Mouse (Mus musculus): ENCODE data around the gene Lrrc28. TPM values are rescaled to one million over a fixed set of nuclear protein-coding genes. Genes with fewer than 3 reads are reported as not detected.
"Not testable (repeated sequence)": the region's sequence is repeated elsewhere in the genome, so short reads cannot be mapped to it uniquely, and the experiment has no call there.

Gene Lrrc28
- polyA plus RNA-seq, 1 experiment from 2014 or later, result 28.5 TPM

GRCm38 (mm10) chr7:67521731-67522130 lies 123.3 kb downstream of the Lrrc28 start:
- not testable (repeated sequence) for H3K36me3 ChIP-seq (replicated peaks); H3K9me3 ChIP-seq; H3K4me1 ChIP-seq; H3K9ac ChIP-seq; H3K27me3 ChIP-seq (replicated peaks); H3K4me3 ChIP-seq; H3K27ac ChIP-seq; H3K4me2 ChIP-seq; ATAC-seq (replicated peaks)
- WGBS, result 93% methylated on average over 5 of the region's 5 CpGs

GRCm38 (mm10) chr7:67520959-67521358 lies 124.1 kb downstream of the Lrrc28 start:
- H3K27me3 ChIP-seq (replicated peaks), result no peaks in the 10 kb centered on the region
- H3K4me3 ChIP-seq, result no peak overlapping the region
- no peak overlapping the region for H3K4me2 ChIP-seq
- no peak for ATAC-seq (replicated peaks)
- no peak overlapping the region for H3K9ac ChIP-seq
- H3K36me3 ChIP-seq (replicated peaks), result no peaks in the 10 kb centered on the region
- 80% methylated on average over 4 of the region's 4 CpGs for WGBS
- H3K27ac ChIP-seq, result no peak overlapping the region
- 0 out of 2 replicates have a peak, but pooled peaks cover 3% of the 10 kb centered on the region for H3K4me1 ChIP-seq
- H3K9me3 ChIP-seq, result no peaks in the 10 kb centered on the region

- Histone ChIP-seq H3K4me1 (0 out of 2 replicates have a peak, but pooled peaks cover 3% of the 10 kb centered on the region), H3K27me3 (replicated peaks) (no peaks in the 10 kb centered on the region), H3K4me2 (no peak overlapping the region), H3K4me3 (no peak overlapping the region), H3K9ac (no peak overlapping the region), H3K36me3 (replicated peaks) (no peaks in the 10 kb centered on the region), H3K27ac (no peak overlapping the region), H3K9me3 (no peaks in the 10 kb centered on the region)
- WGBS, result 91% methylated on average over 10 of the region's 10 CpGs
- ATAC-seq (replicated peaks), result no peak
These were observed 125.1 kb downstream of the Lrrc28 start for GRCm38 (mm10) chr7:67520001-67520400.

GRCm38 (mm10) chr7:67515621-67516020 lies 129.4 kb downstream of the Lrrc28 start:
- Histone ChIP-seq H3K9me3 (no peaks in the 10 kb centered on the region), H3K27me3 (replicated peaks) (no peaks in the 10 kb centered on the region), H3K27ac (no peak overlapping the region), H3K36me3 (replicated peaks) (no peaks in the 10 kb centered on the region), H3K4me3 (no peak overlapping the region), H3K9ac (no peak overlapping the region), H3K4me2 (no peak overlapping the region), H3K4me1 (no peaks in the 10 kb centered on the region)
- WGBS, result 87% methylated on average over 9 of the region's 9 CpGs
- ATAC-seq (replicated peaks), result no peak

GRCm38 (mm10) chr7:67514893-67515292 lies 130.2 kb downstream of the Lrrc28 start:
- H3K4me3 ChIP-seq, result no peak overlapping the region

GRCm38 (mm10) chr7:67514380-67514779 lies 130.7 kb downstream of the Lrrc28 start:
- no peaks in the 10 kb centered on the region for H3K9me3 ChIP-seq
- no peak overlapping the region for H3K9ac ChIP-seq
- H3K27me3 ChIP-seq (replicated peaks), result no peaks in the 10 kb centered on the region
- H3K36me3 ChIP-seq (replicated peaks), result no peaks in the 10 kb centered on the region
- H3K4me3 ChIP-seq, result no peak overlapping the region
- H3K27ac ChIP-seq, result no peak overlapping the region
- no peak overlapping the region for H3K4me2 ChIP-seq
- ATAC-seq (replicated peaks), result no peak
- 78% methylated on average over 4 of the region's 4 CpGs for WGBS
- no peaks in the 10 kb centered on the region for H3K4me1 ChIP-seq

More at GRCm38 (mm10) chr7:67514893-67515292, 130.2 kb downstream of the Lrrc28 start:
- no peaks in the 10 kb centered on the region for H3K36me3 ChIP-seq (replicated peaks)
- H3K27me3 ChIP-seq (replicated peaks), result no peaks in the 10 kb centered on the region
- H3K9me3 ChIP-seq, result no peaks in the 10 kb centered on the region
- H3K4me1 ChIP-seq, result no peaks in the 10 kb centered on the region
- no peak for ATAC-seq (replicated peaks)
- WGBS, result 56% methylated on average over 10 of the region's 10 CpGs
- H3K9ac ChIP-seq, result no peak overlapping the region
- no peak overlapping the region for H3K4me2 ChIP-seq
- H3K27ac ChIP-seq, result no peak overlapping the region

- WGBS, result 58% methylated on average over 4 of the region's 4 CpGs
- no peaks in the 10 kb centered on the region for H3K4me1 ChIP-seq
- no peak overlapping the region for H3K27ac ChIP-seq
- no peak overlapping the region for H3K4me3 ChIP-seq
- H3K9me3 ChIP-seq, result no peaks in the 10 kb centered on the region
- H3K4me2 ChIP-seq, result no peak overlapping the region
- no peak for ATAC-seq (replicated peaks)
- H3K9ac ChIP-seq, result no peak overlapping the region
- no peaks in the 10 kb centered on the region for H3K27me3 ChIP-seq (replicated peaks)
- H3K36me3 ChIP-seq (replicated peaks), result no peaks in the 10 kb centered on the region
These were observed 131.4 kb downstream of the Lrrc28 start for GRCm38 (mm10) chr7:67513656-67514055.

GRCm38 (mm10) chr7:67511606-67512005 lies 133.5 kb downstream of the Lrrc28 start:
- Histone ChIP-seq H3K27me3 (replicated peaks) (no peaks in the 10 kb centered on the region), H3K36me3 (replicated peaks) (no peaks in the 10 kb centered on the region), H3K4me2 (no peak overlapping the region), H3K27ac (no peak overlapping the region), H3K9ac (no peak overlapping the region), H3K4me3 (no peak overlapping the region), H3K9me3 (no peaks in the 10 kb centered on the region), H3K4me1 (no peaks in the 10 kb centered on the region)
- 68% methylated on average over 7 of the region's 7 CpGs for WGBS
- ATAC-seq (replicated peaks), result no peak

- Histone ChIP-seq H3K4me2 (no peak overlapping the region), H3K36me3 (replicated peaks) (no peaks in the 10 kb centered on the region), H3K4me3 (no peak overlapping the region), H3K9ac (no peak overlapping the region), H3K9me3 (no peaks in the 10 kb centered on the region), H3K27me3 (replicated peaks) (no peaks in the 10 kb centered on the region), H3K27ac (peak overlapping the region; percentile 72), H3K4me1 (peaks cover 7% of the 10 kb centered on the region; the same call in 1 of the 2 replicates)
- peak; percentile 69; the same call in 1 of the 2 replicates for ATAC-seq (replicated peaks)
- 43% methylated on average over 7 of the region's 7 CpGs for WGBS
These were observed 141.6 kb downstream of the Lrrc28 start for GRCm38 (mm10) chr7:67503281-67504010.

- Histone ChIP-seq H3K27ac (peak overlapping the region; percentile 72), H3K4me1 (peaks cover 7% of the 10 kb centered on the region; the same call in 1 of the 2 replicates), H3K9ac (no peak overlapping the region), H3K4me3 (no peak overlapping the region), H3K9me3 (no peaks in the 10 kb centered on the region), H3K4me2 (no peak overlapping the region), H3K36me3 (replicated peaks) (no peaks in the 10 kb centered on the region), H3K27me3 (replicated peaks) (no peaks in the 10 kb centered on the region)
- ATAC-seq (replicated peaks), result no peak
- 78% methylated on average over 4 of the region's 4 CpGs for WGBS
These were observed 142.4 kb downstream of the Lrrc28 start for GRCm38 (mm10) chr7:67502631-67503030.

GRCm38 (mm10) chr7:67500878-67501277 lies 144.2 kb downstream of the Lrrc28 start:
- Histone ChIP-seq H3K9ac (no peak overlapping the region), H3K4me2 (no peak overlapping the region), H3K9me3 (no peaks in the 10 kb centered on the region), H3K4me1 (peaks cover 7% of the 10 kb centered on the region; the same call in 1 of the 2 replicates), H3K36me3 (replicated peaks) (no peaks in the 10 kb centered on the region), H3K27ac (no peak overlapping the region), H3K27me3 (replicated peaks) (no peaks in the 10 kb centered on the region), H3K4me3 (no peak overlapping the region)
- ATAC-seq (replicated peaks), result no peak
- WGBS, result 89% methylated on average over 5 of the region's 5 CpGs

GRCm38 (mm10) chr7:67500076-67500828 lies 144.8 kb downstream of the Lrrc28 start:
- Histone ChIP-seq H3K4me2 (no peak overlapping the region), H3K4me3 (no peak overlapping the region), H3K9me3 (no peaks in the 10 kb centered on the region), H3K36me3 (replicated peaks) (no peaks in the 10 kb centered on the region), H3K9ac (no peak overlapping the region), H3K27me3 (replicated peaks) (no peaks in the 10 kb centered on the region), H3K27ac (no peak overlapping the region), H3K4me1 (peaks cover 7% of the 10 kb centered on the region; the same call in 1 of the 2 replicates)
- no peak for ATAC-seq (replicated peaks)
- WGBS, result 78% methylated on average over 11 of the region's 11 CpGs
